Mouse (Mus musculus) bone marrow, adult 2 months (tissue): ENCODE results near the gene Pip4k2a. TPM values are rescaled to one million over a fixed set of nuclear protein-coding genes. Genes with fewer than 3 reads are reported as not detected.

Source experiments
- H3K27ac ChIP-seq: fragments of 200-500 bp; 2 replicates; pipeline ENCODE4 v1.5.1; 2012; ENCODE audit warnings: low read depth, mild to moderate bottlenecking, control low read depth, inconsistent platforms, low read length; ENCODE audit not compliant: control insufficient read depth, poor library complexity, insufficient read depth
- H3K4me1 ChIP-seq: fragments of 200-500 bp; 2 replicates; pipeline ENCODE4 v1.6.1; 2011; ENCODE audit warnings: low read length; ENCODE audit not compliant: control insufficient read depth, insufficient read depth
- H3K4me3 ChIP-seq: fragments of 200-500 bp; replicated peaks from 2 replicates; pipeline ENCODE3; 2011; ENCODE audit warnings: mild to moderate bottlenecking, low read depth, low read length, control low read depth; ENCODE audit not compliant: control insufficient read depth
- CTCF ChIP-seq: fragments of 200-500 bp; IDR thresholded peaks from 2 replicates; pipeline ENCODE4 v1.5.1; 2011; ENCODE audit warnings: low read length, control low read depth; ENCODE audit not compliant: control insufficient read depth, insufficient read depth
- POLR2A ChIP-seq: fragments of 200-500 bp; IDR thresholded peaks from 2 replicates; pipeline ENCODE4 v1.6.1; 2011; ENCODE audit warnings: low read depth, mild to moderate bottlenecking, control low read depth, low read length, borderline replicate concordance; ENCODE audit not compliant: control insufficient read depth
- WGBS: fragments of 180-500 bp; shearing (Covaris S2); methylation state at CpG from one replicate; pipeline ENCODE4 v1.1.7; 2018; 5-methylcytosine and 5-hydroxymethylcytosine counted together
- polyA plus RNA-seq: library from polyadenylated mRNA; stranded (reverse); fragments of >200 nt; gene quantifications from 2 replicates; pipeline ENCODE4 v1.2.4, GENCODE M21; 2011; ENCODE audit warnings: low replicate concordance; ENCODE audit not compliant: missing spikeins, insufficient read depth, insufficient read length

Gene Pip4k2a
- polyA plus RNA-seq, 1 experiment = 46.7 TPM

GRCm38 (mm10) chr2:18976175-18976574, 21.8 kb downstream of the Pip4k2a start:
- TF ChIP-seq POLR2A (no peak), CTCF (no peak)
- H3K4me3 ChIP-seq = no peak overlapping the region
- peaks cover 6% of the 10 kb centered on the region for H3K4me1 ChIP-seq
- WGBS = 54% methylated on average over 2 of the region's 2 CpGs
- no peak overlapping the region for H3K27ac ChIP-seq

- 30% methylated on average over 4 of the region's 4 CpGs for WGBS
- H3K4me3 ChIP-seq = no peak overlapping the region
- TF ChIP-seq CTCF (no peak), POLR2A (no peak)
- H3K4me1 ChIP-seq = peaks cover 4% of the 10 kb centered on the region
- H3K27ac ChIP-seq = no peak overlapping the region
Measured at GRCm38 (mm10) chr2:18974882-18975645, 22.9 kb downstream of the Pip4k2a start.

DNA sequence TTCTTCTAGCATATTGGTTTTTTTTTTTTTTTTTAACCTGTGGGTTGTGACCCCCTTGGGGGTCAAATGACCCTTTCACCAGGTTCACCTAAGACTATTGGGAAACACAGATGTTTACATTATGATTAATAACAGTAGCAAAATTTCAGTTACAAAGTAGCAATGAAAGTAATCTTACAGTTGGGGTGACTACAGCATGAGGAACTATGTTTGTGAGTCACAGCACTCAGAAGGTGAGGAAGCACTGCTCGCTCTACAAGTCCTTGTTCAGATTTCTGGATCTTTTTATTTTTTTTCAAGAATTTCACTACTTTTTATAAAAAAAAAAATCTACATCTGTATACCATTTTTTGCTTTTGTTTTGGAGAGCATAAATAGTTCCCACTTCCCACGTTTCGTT, 26.4 kb downstream of the Pip4k2a start:
- TF ChIP-seq CTCF = no peak
- H3K4me1 ChIP-seq = peaks cover 3% of the 10 kb centered on the region
- H3K27ac ChIP-seq = no peak overlapping the region
- WGBS = 72% methylated on average over 3 of the region's 3 CpGs
- no peak overlapping the region for H3K4me3 ChIP-seq

GRCm38 (mm10) chr2:18970461-18970860, 27.5 kb downstream of the Pip4k2a start:
- no peak overlapping the region for H3K4me3 ChIP-seq
- 61% methylated on average over 2 of the region's 2 CpGs for WGBS
- H3K4me1 ChIP-seq = peaks cover 2% of the 10 kb centered on the region
- no peak overlapping the region for H3K27ac ChIP-seq
- TF ChIP-seq POLR2A = no peak
- no peak for TF ChIP-seq CTCF

DNA sequence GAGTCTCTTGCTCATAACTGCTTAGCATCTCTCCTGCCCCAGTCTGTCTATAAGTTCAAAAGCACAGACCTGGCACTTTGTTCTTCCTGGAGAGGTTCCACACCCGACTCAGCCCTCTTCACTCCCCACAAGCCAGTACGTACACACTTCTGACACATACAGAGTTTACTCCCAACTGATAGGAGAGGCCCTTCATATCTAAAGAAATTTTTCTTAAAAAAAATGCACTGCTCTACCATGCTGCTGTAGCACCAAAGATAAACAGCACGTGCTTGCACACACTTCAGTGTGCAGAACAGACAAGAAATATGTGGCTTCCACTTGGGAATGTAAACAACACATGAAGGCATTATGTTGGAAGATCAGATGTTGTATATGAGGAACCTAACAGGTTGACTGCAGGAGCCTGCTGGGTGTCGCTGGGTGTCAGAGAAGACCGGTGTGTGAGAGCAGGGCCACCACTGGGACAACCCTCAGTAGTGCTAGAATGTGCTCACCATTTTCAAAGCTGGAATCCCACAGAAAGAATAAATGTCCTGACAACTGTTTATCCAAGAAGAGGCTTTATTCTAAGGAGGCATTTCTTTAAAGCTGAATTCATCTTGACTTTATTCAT, 28.8 kb downstream of the Pip4k2a start:
- WGBS = 59% methylated on average over 5 of the region's 5 CpGs
- no peak overlapping the region for H3K4me3 ChIP-seq
- TF ChIP-seq POLR2A = no peak
- TF ChIP-seq CTCF = no peak
- H3K27ac ChIP-seq = no peak overlapping the region
- peaks cover 2% of the 10 kb centered on the region; the same call in 1 of the 2 replicates for H3K4me1 ChIP-seq

- Histone ChIP-seq H3K27ac (no peak overlapping the region), H3K4me3 (no peak overlapping the region), H3K4me1 (peaks cover 9% of the 10 kb centered on the region)
- 80% methylated on average over 5 of the region's 5 CpGs for WGBS
- TF ChIP-seq CTCF (no peak), POLR2A (no peak)
Measured at GRCm38 (mm10) chr2:18967451-18968063, 30.4 kb downstream of the Pip4k2a start.

GRCm38 (mm10) chr2:18966566-18966965, 31.4 kb downstream of the Pip4k2a start:
- H3K4me1 ChIP-seq = peaks cover 11% of the 10 kb centered on the region
- no peak for TF ChIP-seq POLR2A
- no peak for TF ChIP-seq CTCF
- H3K27ac ChIP-seq = no peak overlapping the region
- 89% methylated on average over 5 of the region's 5 CpGs for WGBS
- H3K4me3 ChIP-seq = no peak overlapping the region

- no peak overlapping the region for H3K4me3 ChIP-seq
- WGBS = 93% methylated on average over 2 of the region's 2 CpGs
- peaks cover 11% of the 10 kb centered on the region for H3K4me1 ChIP-seq
- no peak overlapping the region for H3K27ac ChIP-seq
- TF ChIP-seq CTCF (no peak), POLR2A (no peak)
Measured at GRCm38 (mm10) chr2:18965950-18966349, 32.0 kb downstream of the Pip4k2a start.
